Mouse (Mus musculus) thymus, postnatal 14 days (tissue): ENCODE data around the gene Cdrt4.

ENCODE experiments used
- DNase-seq: peaks from one replicate; pipeline ENCODE4 v3.0.0; 2021

The Cdrt4 gene

GRCm38 (mm10) chr11:62997039-62997717, 46.2 kb downstream of the Cdrt4 start:
- no peak for DNase-seq

- DNase-seq = no peak
Measured at GRCm38 (mm10) chr11:62997718-62998281, 46.8 kb downstream of the Cdrt4 start.

- DNase-seq = no peak
Measured at GRCm38 (mm10) chr11:63000126-63000525, 49.1 kb downstream of the Cdrt4 start.

GRCm38 (mm10) chr11:63004617-63005016, 53.6 kb downstream of the Cdrt4 start:
- DNase-seq = no peak

GRCm38 (mm10) chr11:63007376-63007775, 56.4 kb downstream of the Cdrt4 start:
- DNase-seq = no peak

GRCm38 (mm10) chr11:63008004-63008403, 57.0 kb downstream of the Cdrt4 start:
- DNase-seq = no peak

GRCm38 (mm10) chr11:63009761-63010160, 58.8 kb downstream of the Cdrt4 start:
- no peak for DNase-seq

GRCm38 (mm10) chr11:63017327-63018082, 66.5 kb downstream of the Cdrt4 start:
- no peak for DNase-seq

- DNase-seq = no peak
Measured at GRCm38 (mm10) chr11:63018083-63018622, 67.2 kb downstream of the Cdrt4 start.

GRCm38 (mm10) chr11:63020633-63021032, 69.6 kb downstream of the Cdrt4 start:
- no peak for DNase-seq

- no peak for DNase-seq
Measured at GRCm38 (mm10) chr11:63021141-63021806, 70.3 kb downstream of the Cdrt4 start.

- no peak for DNase-seq
Measured at GRCm38 (mm10) chr11:63023461-63023860, 72.5 kb downstream of the Cdrt4 start.

- no peak for DNase-seq
Measured at GRCm38 (mm10) chr11:63024136-63024535, 73.1 kb downstream of the Cdrt4 start.

- DNase-seq = no peak
Measured at GRCm38 (mm10) chr11:63025476-63025875, 74.5 kb downstream of the Cdrt4 start.

GRCm38 (mm10) chr11:63026651-63027141, 75.7 kb downstream of the Cdrt4 start:
- no peak for DNase-seq

- DNase-seq = no peak
Measured at GRCm38 (mm10) chr11:63028131-63028530, 77.1 kb downstream of the Cdrt4 start.

GRCm38 (mm10) chr11:63029148-63029714, 78.2 kb downstream of the Cdrt4 start:
- no peak for DNase-seq

GRCm38 (mm10) chr11:63029721-63030120, 78.7 kb downstream of the Cdrt4 start:
- no peak for DNase-seq

- no peak for DNase-seq
Measured at GRCm38 (mm10) chr11:63035420-63036211, 84.6 kb downstream of the Cdrt4 start.

- DNase-seq = no peak
Measured at GRCm38 (mm10) chr11:63040002-63040661, 89.1 kb downstream of the Cdrt4 start.
